Mouse (Mus musculus): ENCODE results near the gene Ntn1.
A peak's percentile ranks its signal among the peaks of the same experiment; 100 is the strongest.

Ntn1 gene

GRCm38 (mm10) chr11:68400727-68401219, at the start of gene Ntn1:
TSS of gene Ntn1 (minus strand) at chr11:68400823.
- no peak for DNase-seq

- no peak for DNase-seq
Observed at GRCm38 (mm10) chr11:68448356-68448755, 47.7 kb upstream of the Ntn1 start.

DNA sequence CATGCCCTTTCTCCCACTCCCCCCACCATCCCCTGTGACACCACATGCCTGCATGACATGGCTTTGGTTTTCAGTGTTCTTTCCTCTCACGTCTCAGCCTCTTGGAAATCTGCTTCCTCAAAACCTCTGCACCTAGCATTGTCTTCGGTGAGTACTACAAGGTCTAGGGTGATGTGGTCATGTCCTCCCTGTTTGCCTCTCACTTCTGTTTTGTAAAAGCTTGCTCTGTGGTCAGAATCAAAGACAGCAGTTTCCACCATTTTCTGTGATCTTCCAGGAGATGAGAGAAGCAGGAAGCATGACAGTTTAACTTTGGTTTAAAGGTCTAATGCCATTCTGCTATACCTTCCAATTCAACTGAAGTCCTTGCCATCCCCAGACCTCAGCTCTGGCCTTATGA, 46.6 kb upstream of the Ntn1 start:
- no peak for DNase-seq

GRCm38 (mm10) chr11:68446547-68446946, 45.9 kb upstream of the Ntn1 start:
- no peak for DNase-seq

GRCm38 (mm10) chr11:68445901-68446300, 45.3 kb upstream of the Ntn1 start:
- DNase-seq: no peak

DNA sequence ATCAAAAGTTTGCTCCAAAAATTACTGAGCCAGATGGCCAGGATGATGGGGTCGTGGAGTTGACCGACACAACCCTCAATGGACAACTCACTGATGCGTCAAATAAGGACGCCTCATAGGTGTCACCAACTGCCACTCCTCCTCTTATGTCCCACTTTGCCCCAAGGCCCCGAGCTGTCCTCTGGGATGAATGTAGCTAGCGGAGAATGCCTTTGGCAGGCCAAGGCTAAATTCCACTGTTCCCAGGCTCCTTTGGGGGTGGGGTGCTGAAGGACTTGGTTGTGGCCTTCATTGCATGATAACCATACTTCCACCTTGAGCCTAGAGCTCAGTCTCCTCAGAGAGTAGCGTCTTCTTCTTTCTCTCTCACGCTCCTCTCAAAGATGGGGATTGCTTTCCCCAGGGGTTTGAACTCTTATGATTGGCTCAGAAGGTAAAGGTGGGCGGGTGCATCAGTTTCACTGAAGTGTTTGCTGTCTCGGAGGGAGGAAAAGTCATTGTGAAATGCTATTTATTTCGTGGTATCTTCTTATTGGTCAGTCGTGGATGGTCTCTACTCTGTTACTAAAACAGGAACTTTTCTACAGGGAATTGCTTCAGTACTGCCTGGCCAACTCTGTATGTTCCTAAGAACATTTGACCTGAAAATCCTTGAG, 42.5 kb upstream of the Ntn1 start:
- DNase-seq: peak; percentile 81

DNA sequence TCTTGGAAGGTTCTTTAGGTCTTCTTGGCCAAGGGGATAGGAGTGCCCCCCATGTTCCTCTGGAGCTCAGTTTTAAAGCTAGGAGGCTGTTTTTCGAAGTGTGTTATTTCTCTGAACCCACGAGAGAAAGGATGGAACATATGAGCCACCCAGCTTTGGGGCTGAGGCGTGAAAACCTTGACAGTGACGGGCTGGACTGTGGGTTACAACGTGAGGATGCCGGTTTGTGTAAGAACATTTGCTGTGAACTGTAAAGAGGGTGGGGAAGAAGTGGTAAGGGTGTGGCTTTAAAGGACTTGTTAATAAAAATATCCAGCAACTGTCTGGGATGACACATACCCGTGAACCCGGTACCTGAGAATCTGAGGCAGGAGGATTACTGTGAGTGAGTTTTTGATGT, 41.7 kb upstream of the Ntn1 start:
- DNase-seq: no peak

GRCm38 (mm10) chr11:68440965-68441364, 40.3 kb upstream of the Ntn1 start:
- no peak for DNase-seq

- peak; percentile 78 for DNase-seq
Observed at GRCm38 (mm10) chr11:68440100-68440499, 39.5 kb upstream of the Ntn1 start.

DNA sequence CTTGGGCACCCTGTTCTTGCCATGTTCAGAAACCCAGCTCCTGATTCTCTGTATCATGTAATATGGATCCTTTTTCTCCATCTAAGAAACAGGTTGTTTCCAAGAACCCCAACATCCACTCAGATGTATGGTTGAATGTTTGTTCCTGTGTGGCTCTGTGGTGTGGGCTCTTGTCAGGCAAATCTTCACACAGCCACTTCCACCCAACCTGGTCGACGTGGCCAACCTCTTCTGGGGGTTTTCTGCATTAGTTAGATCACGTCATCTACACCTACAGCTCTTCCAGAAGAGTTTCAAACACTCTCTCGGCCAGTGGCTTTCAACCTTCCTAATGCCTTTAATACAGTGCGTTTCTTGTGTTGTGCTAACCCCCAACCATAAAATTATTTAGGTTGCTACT, 35.8 kb upstream of the Ntn1 start:
- DNase-seq: peak; percentile 52

DNA sequence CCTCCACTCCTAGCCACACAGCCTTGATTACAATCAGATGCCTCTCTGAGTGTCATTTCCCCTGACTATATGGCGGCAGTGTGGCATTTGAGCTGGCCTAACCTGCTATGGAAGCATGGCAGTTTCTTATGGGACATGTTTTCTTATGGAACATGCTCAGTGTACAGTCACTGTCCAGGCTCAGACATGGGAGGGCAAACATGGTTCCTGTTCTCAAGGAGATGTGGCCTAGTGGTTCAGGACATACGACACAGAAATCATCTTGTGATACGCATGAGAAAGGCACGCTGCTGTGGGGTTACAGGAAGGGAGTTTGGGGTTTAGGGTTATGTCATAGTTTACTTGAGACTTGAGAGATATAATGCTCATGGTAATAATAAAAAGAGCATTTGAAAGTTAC, 35.0 kb upstream of the Ntn1 start:
- DNase-seq: peak; percentile 34

- DNase-seq: peak; percentile 77
Observed at GRCm38 (mm10) chr11:68434697-68435096, 34.1 kb upstream of the Ntn1 start.

DNA sequence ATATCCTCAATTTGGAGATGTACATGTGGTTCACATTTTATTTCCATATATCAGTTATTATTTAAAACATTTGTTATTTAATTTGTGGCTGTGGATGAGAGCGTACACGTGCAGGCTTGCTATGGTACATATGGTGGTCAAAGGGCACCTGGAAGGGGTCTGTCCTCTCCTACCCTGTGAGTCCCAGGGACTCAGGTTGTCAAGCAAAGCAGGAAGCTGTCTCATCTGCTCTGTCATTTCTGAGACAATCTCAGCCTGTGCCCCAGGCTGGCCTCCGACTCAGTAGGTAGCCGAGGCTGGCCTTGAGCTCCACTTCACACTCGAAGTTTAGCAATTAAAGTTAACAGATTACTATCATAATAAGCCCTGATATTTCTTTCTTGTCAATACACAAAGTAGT, 32.9 kb upstream of the Ntn1 start:
- DNase-seq: peak; percentile 64

DNA sequence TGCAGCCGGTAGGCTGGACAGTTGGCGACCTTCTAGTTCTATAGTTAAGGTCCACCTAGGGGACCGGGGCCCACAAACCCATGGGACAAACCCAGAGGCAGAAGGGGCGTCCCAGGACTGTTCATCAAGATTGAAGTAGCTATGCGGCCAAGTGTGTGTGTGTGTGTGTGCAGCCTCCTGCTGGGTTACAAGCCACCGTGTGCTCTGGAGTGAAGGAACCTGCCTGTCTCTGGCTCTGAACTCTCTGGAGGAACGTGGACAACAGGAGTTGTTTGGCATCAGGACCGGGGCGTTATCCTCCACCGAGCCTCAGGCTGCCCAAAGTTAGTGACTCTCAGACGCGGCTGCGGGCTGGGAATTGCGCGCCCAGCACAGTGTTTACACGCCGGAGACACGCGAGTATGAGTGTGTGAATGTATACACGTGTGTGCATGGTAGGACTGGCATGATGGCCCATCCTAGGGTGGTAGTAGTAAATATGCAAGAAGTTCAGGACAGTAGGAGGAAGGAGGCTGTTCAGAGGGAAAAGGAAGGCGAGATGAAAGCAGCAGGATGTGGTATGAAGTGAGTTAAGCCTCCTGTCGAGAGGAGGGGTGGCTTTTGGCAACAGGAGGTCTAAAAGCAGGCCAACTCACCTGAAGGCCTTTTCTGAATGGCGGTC, 31.9 kb upstream of the Ntn1 start:
- DNase-seq: no peak

DNA sequence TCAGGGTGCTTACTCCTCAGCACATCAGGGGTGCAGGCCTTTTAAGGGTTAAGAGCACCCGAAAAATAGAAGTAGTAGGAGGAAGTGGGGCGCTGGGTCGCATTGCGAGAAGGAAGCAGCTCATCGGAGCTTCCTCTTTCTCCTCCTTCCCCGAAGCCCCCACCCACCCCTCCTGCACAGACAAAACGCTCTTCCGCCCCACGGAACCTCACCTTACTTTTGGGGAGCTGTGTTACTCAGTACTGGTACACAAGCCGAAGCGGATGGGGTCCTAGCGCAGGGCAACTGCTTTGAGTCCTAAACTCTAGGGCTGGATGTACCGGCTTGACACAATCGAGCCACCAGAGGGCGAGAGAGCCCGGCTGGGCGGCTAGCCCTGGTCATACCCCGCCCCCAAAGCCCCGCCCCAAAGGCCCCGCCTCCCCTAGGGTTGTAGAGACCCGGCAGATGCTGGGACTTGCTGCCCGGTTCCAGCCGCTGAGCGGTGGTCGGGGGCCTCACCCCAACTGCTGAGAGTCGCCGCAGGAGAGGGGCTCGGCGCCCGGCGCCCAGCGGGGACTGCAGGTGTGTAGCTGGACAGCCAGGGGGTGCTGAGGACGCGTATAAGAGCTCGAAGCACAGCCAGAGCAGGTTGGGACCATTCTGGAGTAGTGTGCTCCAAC, 31.2 kb upstream of the Ntn1 start, which contains the start of gene Pik3r5:
Gene Pik3r5, plus strand, starts transcription at position 423 of the 662 bp plus-strand sequence.
- peak; percentile 98 for DNase-seq

- DNase-seq: no peak
Observed at GRCm38 (mm10) chr11:68430662-68431061, 30.0 kb upstream of the Ntn1 start.

- no peak for DNase-seq
Observed at GRCm38 (mm10) chr11:68427083-68427570, 26.5 kb upstream of the Ntn1 start.

- DNase-seq: no peak
Observed at GRCm38 (mm10) chr11:68425492-68426315, 25.1 kb upstream of the Ntn1 start.

GRCm38 (mm10) chr11:68417831-68418230, 17.2 kb upstream of the Ntn1 start:
- peak; percentile 94 for DNase-seq

DNA sequence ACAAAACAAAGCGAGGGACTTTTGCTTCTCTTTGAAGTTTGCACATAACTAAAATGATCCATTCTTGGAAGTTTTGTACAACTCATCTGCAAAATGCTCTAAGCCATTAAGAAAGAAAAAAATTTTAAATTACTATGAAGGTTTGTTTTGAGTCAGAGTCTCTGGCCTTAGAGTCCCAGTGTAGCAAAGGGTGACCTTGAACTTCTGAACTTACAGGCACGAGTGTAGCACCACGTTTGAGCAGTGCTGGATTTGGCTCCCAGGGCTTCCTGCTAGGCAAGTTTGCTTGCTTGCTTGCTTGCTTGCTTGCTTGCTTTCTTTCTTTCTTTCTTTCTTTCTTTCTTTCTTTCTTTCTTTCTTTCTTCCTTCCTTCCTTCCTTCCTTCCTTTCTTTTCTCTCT, 16.4 kb upstream of the Ntn1 start:
- no peak for DNase-seq

GRCm38 (mm10) chr11:68408127-68408526, 7.5 kb upstream of the Ntn1 start:
- DNase-seq: peak; percentile 95

GRCm38 (mm10) chr11:68407266-68407926, 6.8 kb upstream of the Ntn1 start:
- DNase-seq: no peak
